Mouse (Mus musculus): Measurements from ENCODE around the gene Kif1b. TPM values are rescaled to one million over a fixed set of nuclear protein-coding genes. Genes with fewer than 3 reads are reported as not detected.
"Not testable (repeated sequence)": the region's sequence is repeated elsewhere in the genome, so short reads cannot be mapped to it uniquely, and the experiment has no call there.

Gene Kif1b
- polyA plus RNA-seq, 1 experiment, result 232 TPM

GRCm38 (mm10) chr4:149179160-149179559 lies 128.3 kb downstream of the Kif1b start:
- TF ChIP-seq POLR2A (IDR thresholded peaks at IDR 0.05; ENCODE audit: borderline replicate concordance, extremely low read depth, insufficient read depth, insufficient read length, poor library complexity, severe bottlenecking) (no peak), CTCF (IDR thresholded peaks at IDR 0.05; ENCODE audit: borderline replicate concordance, extremely low read depth, insufficient read depth, insufficient read length) (no peak)
- DNase-seq (ENCODE audit: low read depth), result no peak

- no peak for TF ChIP-seq CTCF (IDR thresholded peaks at IDR 0.05; ENCODE audit: borderline replicate concordance, extremely low read depth, insufficient read depth, insufficient read length)
- no peak for TF ChIP-seq POLR2A (IDR thresholded peaks at IDR 0.05; ENCODE audit: borderline replicate concordance, extremely low read depth, insufficient read depth, insufficient read length, poor library complexity, severe bottlenecking)
Observed at GRCm38 (mm10) chr4:149178328-149178727, 129.2 kb downstream of the Kif1b start.

GRCm38 (mm10) chr4:149177046-149177445 lies 130.4 kb downstream of the Kif1b start:
- DNase-seq (ENCODE audit: low read depth), result no peak
- no peak for TF ChIP-seq CTCF (IDR thresholded peaks at IDR 0.05; ENCODE audit: borderline replicate concordance, extremely low read depth, insufficient read depth, insufficient read length)
- TF ChIP-seq POLR2A (IDR thresholded peaks at IDR 0.05; ENCODE audit: borderline replicate concordance, extremely low read depth, insufficient read depth, insufficient read length, poor library complexity, severe bottlenecking), result no peak

More at GRCm38 (mm10) chr4:149178328-149178727, 129.2 kb downstream of the Kif1b start:
- DNase-seq (ENCODE audit: low read depth), result no peak

- no peak for DNase-seq (ENCODE audit: low read depth)
Observed at GRCm38 (mm10) chr4:149176645-149177044, 130.8 kb downstream of the Kif1b start.

GRCm38 (mm10) chr4:149173661-149174060 lies 133.8 kb downstream of the Kif1b start:
- DNase-seq (ENCODE audit: low read depth), result no peak
- TF ChIP-seq POLR2A (IDR thresholded peaks at IDR 0.05; ENCODE audit: borderline replicate concordance, extremely low read depth, insufficient read depth, insufficient read length, poor library complexity, severe bottlenecking), result no peak
- TF ChIP-seq CTCF (IDR thresholded peaks at IDR 0.05; ENCODE audit: borderline replicate concordance, extremely low read depth, insufficient read depth, insufficient read length), result no peak

More at GRCm38 (mm10) chr4:149176645-149177044, 130.8 kb downstream of the Kif1b start:
- no peak for TF ChIP-seq POLR2A (IDR thresholded peaks at IDR 0.05; ENCODE audit: borderline replicate concordance, extremely low read depth, insufficient read depth, insufficient read length, poor library complexity, severe bottlenecking)
- no peak for TF ChIP-seq CTCF (IDR thresholded peaks at IDR 0.05; ENCODE audit: borderline replicate concordance, extremely low read depth, insufficient read depth, insufficient read length)

GRCm38 (mm10) chr4:149172666-149173065 lies 134.8 kb downstream of the Kif1b start:
- DNase-seq (ENCODE audit: low read depth), result peak; percentile 67
- no peak for TF ChIP-seq POLR2A (IDR thresholded peaks at IDR 0.05; ENCODE audit: borderline replicate concordance, extremely low read depth, insufficient read depth, insufficient read length, poor library complexity, severe bottlenecking)
- no peak for TF ChIP-seq CTCF (IDR thresholded peaks at IDR 0.05; ENCODE audit: borderline replicate concordance, extremely low read depth, insufficient read depth, insufficient read length)

- DNase-seq (ENCODE audit: low read depth), result no peak
- TF ChIP-seq CTCF (IDR thresholded peaks at IDR 0.05; ENCODE audit: borderline replicate concordance, extremely low read depth, insufficient read depth, insufficient read length) (no peak), POLR2A (IDR thresholded peaks at IDR 0.05; ENCODE audit: borderline replicate concordance, extremely low read depth, insufficient read depth, insufficient read length, poor library complexity, severe bottlenecking) (no peak)
Observed at GRCm38 (mm10) chr4:149172083-149172482, 135.4 kb downstream of the Kif1b start.

- TF ChIP-seq POLR2A (IDR thresholded peaks at IDR 0.05; ENCODE audit: borderline replicate concordance, extremely low read depth, insufficient read depth, insufficient read length, poor library complexity, severe bottlenecking) (no peak), CTCF (IDR thresholded peaks at IDR 0.05; ENCODE audit: borderline replicate concordance, extremely low read depth, insufficient read depth, insufficient read length) (no peak)
- no peak for DNase-seq (ENCODE audit: low read depth)
Observed at GRCm38 (mm10) chr4:149171581-149171981, 135.9 kb downstream of the Kif1b start.

- no peak for TF ChIP-seq CTCF (IDR thresholded peaks at IDR 0.05; ENCODE audit: borderline replicate concordance, extremely low read depth, insufficient read depth, insufficient read length)
- TF ChIP-seq POLR2A (IDR thresholded peaks at IDR 0.05; ENCODE audit: borderline replicate concordance, extremely low read depth, insufficient read depth, insufficient read length, poor library complexity, severe bottlenecking), result no peak
Observed at GRCm38 (mm10) chr4:149170394-149170931, 137.0 kb downstream of the Kif1b start.

GRCm38 (mm10) chr4:149169926-149170325 lies 137.6 kb downstream of the Kif1b start:
- not testable (repeated sequence) for DNase-seq (ENCODE audit: low read depth)

More at GRCm38 (mm10) chr4:149170394-149170931, 137.0 kb downstream of the Kif1b start:
- DNase-seq (ENCODE audit: low read depth), result no peak

GRCm38 (mm10) chr4:149168016-149168415 lies 139.5 kb downstream of the Kif1b start:
- DNase-seq (ENCODE audit: low read depth), result no peak
- TF ChIP-seq POLR2A (IDR thresholded peaks at IDR 0.05; ENCODE audit: borderline replicate concordance, extremely low read depth, insufficient read depth, insufficient read length, poor library complexity, severe bottlenecking) (no peak), CTCF (IDR thresholded peaks at IDR 0.05; ENCODE audit: borderline replicate concordance, extremely low read depth, insufficient read depth, insufficient read length) (no peak)

- DNase-seq (ENCODE audit: low read depth), result peak; percentile 44
Observed at GRCm38 (mm10) chr4:149166957-149167611, 140.4 kb downstream of the Kif1b start.

More at GRCm38 (mm10) chr4:149166957-149167611, 140.4 kb downstream of the Kif1b start:
- no peak for TF ChIP-seq POLR2A (IDR thresholded peaks at IDR 0.05; ENCODE audit: borderline replicate concordance, extremely low read depth, insufficient read depth, insufficient read length, poor library complexity, severe bottlenecking)
- no peak for TF ChIP-seq CTCF (IDR thresholded peaks at IDR 0.05; ENCODE audit: borderline replicate concordance, extremely low read depth, insufficient read depth, insufficient read length)

Data from brain, embryonic 14.5 days (tissue).